8 mouse cellular contexts compared by ENCODE assay signal in genomic region chr9:21936692-21937570, GRCm38 (mm10). TPM values are rescaled to one million over a fixed set of nuclear protein-coding genes. Genes with fewer than 3 reads are reported as not detected.
DNase-seq lines count a peak whose midpoint lies in the region; ATAC-seq and TF ChIP-seq lines count a peak whose summit lies in the region.

TSS of gene Plppr2 (plus strand) at chr9:21937033.

- peak within 1 kb of the TSS; percentile 69 to 92 for H3K4me3 ChIP-seq in MEL (ENCODE audit: control insufficient read depth in 1 of 2, insufficient read depth in 1 of 2, low read depth in 2 of 2, low read length in 2 of 2)
- H3K4me3 ChIP-seq in cerebellum, adult 2 months (replicated peaks; ENCODE audit: insufficient read depth, low read depth, low read length), result peak within 1 kb of the TSS; percentile 80
- peak within 1 kb of the TSS; percentile 88 for H3K4me3 ChIP-seq in forebrain, embryonic 16.5 days (replicated peaks; ENCODE audit: low read length)
- peak within 1 kb of the TSS; percentile 81 for H3K4me3 ChIP-seq in neural tube, embryonic 14.5 days (ENCODE audit: low read depth, low read length)
- H3K4me3 ChIP-seq in testis, adult 2 months (ENCODE audit: control insufficient read depth, low read depth, low read length), result peak within 1 kb of the TSS; percentile 74

- H3K9ac ChIP-seq in MEL (ENCODE audit: control insufficient read depth, low read depth, low read length, poor library complexity, severe bottlenecking), result peak within 1 kb of the TSS; percentile 61
- H3K9ac ChIP-seq in forebrain, embryonic 16.5 days (replicated peaks; ENCODE audit: low read depth, low read length), result peak within 1 kb of the TSS; percentile 92
- peak within 1 kb of the TSS; percentile 78 for H3K9ac ChIP-seq in neural tube, embryonic 14.5 days (replicated peaks; ENCODE audit: low read depth, low read length)

- peak; percentile 100 for DNase-seq in MEL (ENCODE audit: low read depth, low spot score)
- DNase-seq in cerebellum, adult 2 months, result peak; percentile 99 to 100
- DNase-seq in heart, postnatal 36 days, result peak; percentile 89 to 90
- DNase-seq in layer of hippocampus, adult 18-20 months (ENCODE audit: low spot score in 2 of 2), result peak; percentile 97 to 98
- DNase-seq in lung, adult 18-20 months, result peak; percentile 96 to 98

- H3K4me2 ChIP-seq in forebrain, embryonic 16.5 days (ENCODE audit: low read length), result peak within 1 kb of the TSS; percentile 66
- peak within 1 kb of the TSS; percentile 60 for H3K4me2 ChIP-seq in neural tube, embryonic 14.5 days (ENCODE audit: low read depth, low read length)

- peak; percentile 90 for ATAC-seq in forebrain, embryonic 16.5 days
- ATAC-seq in neural tube, embryonic 14.5 days (ENCODE audit: low read depth), result peak; percentile 94

- H3K9me3 ChIP-seq in MEL (replicated peaks; ENCODE audit: insufficient read depth, low read length), result no peaks in the 10 kb centered on the region
- no peaks in the 10 kb centered on the region for H3K9me3 ChIP-seq in forebrain, embryonic 16.5 days (ENCODE audit: control insufficient read depth, low read length)
- no peaks in the 10 kb centered on the region for H3K9me3 ChIP-seq in neural tube, embryonic 14.5 days (ENCODE audit: control insufficient read depth, low read length)

- no peaks in the 10 kb centered on the region for H3K79me2 ChIP-seq in MEL (ENCODE audit: control insufficient read depth, insufficient read depth, low read length, poor library complexity)

- WGBS in cerebellum, adult 2 months, result under 1% methylated on average over 42 of the region's 43 CpGs
- WGBS in forebrain, embryonic 16.5 days, result 2% methylated on average over 42 of the region's 43 CpGs
- WGBS in neural tube, embryonic 14.5 days, result 2% methylated on average over 41 of the region's 43 CpGs

- no peaks in the 10 kb centered on the region for H3K27me3 ChIP-seq in MEL (ENCODE audit: control insufficient read depth in 1 of 2, insufficient read depth in 2 of 2, low read length in 2 of 2)
- H3K27me3 ChIP-seq in cerebellum, adult 2 months (ENCODE audit: control insufficient read depth, insufficient read depth, low read length), result no peaks in the 10 kb centered on the region
- H3K27me3 ChIP-seq in forebrain, embryonic 16.5 days (replicated peaks; ENCODE audit: control insufficient read depth, insufficient read depth, low read length), result no peaks in the 10 kb centered on the region
- no peaks in the 10 kb centered on the region for H3K27me3 ChIP-seq in neural tube, embryonic 14.5 days (ENCODE audit: control insufficient read depth, insufficient read depth, low read length)
- H3K27me3 ChIP-seq in testis, adult 2 months (ENCODE audit: control insufficient read depth, insufficient read depth, low read length), result no peaks in the 10 kb centered on the region

- no peak for TF ChIP-seq RAD21 in MEL (IDR thresholded peaks at IDR 0.05; ENCODE audit: low read depth, low read length)

- TF ChIP-seq CTCF in MEL (IDR thresholded peaks at IDR 0.05 in 2 of 3, conservative IDR thresholded peaks at IDR 0.05 in 1 of 3; ENCODE audit: control insufficient read depth in 1 of 3, insufficient read depth in 1 of 3, low read depth in 2 of 3, low read length in 3 of 3, poor library complexity in 1 of 3, severe bottlenecking in 1 of 3), result no peak
- no peak for TF ChIP-seq CTCF in cerebellum, adult 2 months (IDR thresholded peaks at IDR 0.05; ENCODE audit: borderline replicate concordance, insufficient read depth, low read depth, low read length)
- no peak for TF ChIP-seq CTCF in testis, adult 2 months (IDR thresholded peaks at IDR 0.05; ENCODE audit: control insufficient read depth, insufficient read depth, insufficient replicate concordance, low read depth, low read length)

- peaks cover 12 to 23% of the 10 kb centered on the region in 2 experiments for H3K4me1 ChIP-seq in MEL (ENCODE audit: control insufficient read depth in 1 of 2, insufficient read depth in 2 of 2, low read length in 2 of 2)
- H3K4me1 ChIP-seq in cerebellum, adult 2 months (ENCODE audit: control insufficient read depth, insufficient read depth, low read length), result peaks cover 25% of the 10 kb centered on the region
- H3K4me1 ChIP-seq in forebrain, embryonic 16.5 days (replicated peaks; ENCODE audit: control insufficient read depth, insufficient read depth, low read length), result peaks cover 17% of the 10 kb centered on the region
- H3K4me1 ChIP-seq in neural tube, embryonic 14.5 days (ENCODE audit: control insufficient read depth, insufficient read depth, low read length), result peaks cover 9% of the 10 kb centered on the region
- H3K4me1 ChIP-seq in testis, adult 2 months (ENCODE audit: control insufficient read depth, insufficient read depth, low read length), result peaks cover 18% of the 10 kb centered on the region

- peak; percentile 29 to 72; a peak in 2 of 4 replicates for TF ChIP-seq POLR2A in MEL (IDR thresholded peaks at IDR 0.05; ENCODE audit: control insufficient read depth in 1 of 2, insufficient read depth in 1 of 2, low read depth in 1 of 2, low read length in 2 of 2, poor library complexity in 1 of 2)
- TF ChIP-seq POLR2A in cerebellum, adult 2 months (IDR thresholded peaks at IDR 0.05; ENCODE audit: borderline replicate concordance, insufficient read depth, low read length), result peak; percentile 84
- no peak; the same call in 1 of the 2 replicates for TF ChIP-seq POLR2A in testis, adult 2 months (IDR thresholded peaks at IDR 0.05; ENCODE audit: control insufficient read depth, low read depth, low read length)

- H3K27ac ChIP-seq in MEL (ENCODE audit: control insufficient read depth, low read depth, low read length), result no peak within 1 kb of the TSS
- H3K27ac ChIP-seq in cerebellum, adult 2 months (ENCODE audit: insufficient read depth, low read length), result no peak within 1 kb of the TSS
- H3K27ac ChIP-seq in forebrain, embryonic 16.5 days (ENCODE audit: low read length), result peak within 1 kb of the TSS; percentile 87
- peak within 1 kb of the TSS; percentile 72 for H3K27ac ChIP-seq in neural tube, embryonic 14.5 days (ENCODE audit: low read depth, low read length)
- no peak within 1 kb of the TSS for H3K27ac ChIP-seq in testis, adult 2 months (ENCODE audit: control insufficient read depth, insufficient read depth, low read depth, low read length)

- TF ChIP-seq EP300 in MEL (IDR thresholded peaks at IDR 0.05; ENCODE audit: low read depth in 1 of 2, low read length in 2 of 2), result peak in 1 of 2 experiments; percentile 19; a peak in 1 of 4 replicates

- peaks cover 0 to 17% of the 10 kb centered on the region in 2 experiments; a peak in 2 of 4 replicates for H3K36me3 ChIP-seq in MEL (ENCODE audit: control insufficient read depth in 1 of 2, insufficient read depth in 2 of 2, low read length in 2 of 2)
- H3K36me3 ChIP-seq in forebrain, embryonic 16.5 days (ENCODE audit: control insufficient read depth, insufficient read depth), result peaks cover 7% of the 10 kb centered on the region; the same call in 1 of the 2 replicates
- peaks cover 6% of the 10 kb centered on the region; the same call in 1 of the 2 replicates for H3K36me3 ChIP-seq in neural tube, embryonic 14.5 days (ENCODE audit: control insufficient read depth, insufficient read depth, low read length)
- H3K36me3 ChIP-seq in testis, adult 2 months (ENCODE audit: control insufficient read depth, insufficient read depth, low read length), result no peaks in the 10 kb centered on the region

- intact Hi-C loops in heart, postnatal 36 days (cut with DNase I), result no loop called here

TF ChIP-seq in MEL, 35 proteins besides CTCF, POLR2A, EP300 and RAD21 (continues in another document):
- TF ChIP-seq MXI1 (IDR thresholded peaks at IDR 0.05; ENCODE audit: low read depth, low read length) (no peak), MAX (IDR thresholded peaks at IDR 0.05; ENCODE audit: low read length) (0 out of 2 replicates have a peak, but pooled peaks have one; percentile 31), MAFK (IDR thresholded peaks at IDR 0.05; ENCODE audit: borderline replicate concordance, low read depth, low read length) (no peak), GABPA (IDR thresholded peaks at IDR 0.05; ENCODE audit: low read depth, low read length) (no peak), CHD2 (IDR thresholded peaks at IDR 0.05; ENCODE audit: low read length) (no peak), ELF1 (IDR thresholded peaks at IDR 0.05; ENCODE audit: low read depth, low read length) (0 out of 2 replicates have a peak, but pooled peaks have one; percentile 46), USF1 (IDR thresholded peaks at IDR 0.05; ENCODE audit: low read depth, low read length) (peak; percentile 45; the same call in 1 of the 2 replicates), TBP (IDR thresholded peaks at IDR 0.05; ENCODE audit: low read depth, low read length) (peak; percentile 68; the same call in 1 of the 2 replicates), UBTF (IDR thresholded peaks at IDR 0.05; ENCODE audit: borderline replicate concordance, insufficient read depth, low read depth, low read length) (no peak), ZKSCAN1 (IDR thresholded peaks at IDR 0.05; ENCODE audit: low read depth, low read length) (no peak), GATA1 (IDR thresholded peaks at IDR 0.05; ENCODE audit: low read depth, low read length) (peak; percentile 59), MAZ (IDR thresholded peaks at IDR 0.05; ENCODE audit: low read depth, low read length) (peak; percentile 41; the same call in 1 of the 2 replicates), E2F4 (IDR thresholded peaks at IDR 0.05; ENCODE audit: borderline replicate concordance, low read depth, low read length) (no peak), CHD1 (IDR thresholded peaks at IDR 0.05; ENCODE audit: low read depth, low read length) (no peak), JUND (IDR thresholded peaks at IDR 0.05; ENCODE audit: low read depth, low read length) (no peak), HCFC1 (IDR thresholded peaks at IDR 0.05; ENCODE audit: low read depth, low read length) (0 out of 2 replicates have a peak, but pooled peaks have one; percentile 25), TCF12 (IDR thresholded peaks at IDR 0.05; ENCODE audit: low read depth, low read length) (peak; percentile 25; the same call in 1 of the 2 replicates), NRF1 (IDR thresholded peaks at IDR 0.05; ENCODE audit: insufficient read depth, low read depth, low read length, poor library complexity, severe bottlenecking) (peak; percentile 87), SIN3A (IDR thresholded peaks at IDR 0.05; ENCODE audit: low read length) (peak; percentile 12), MYB (IDR thresholded peaks at IDR 0.05; ENCODE audit: low read depth, low read length) (no peak)

RNA-seq across cellular contexts. Expression of gene Plppr2, which starts in this region (rescaled TPM):
- total RNA-seq in MEL (2012; rRNA removed), result 1.3 and 1.4 TPM in 2 replicates
- polyA plus RNA-seq in MEL (2012; ENCODE audit: insufficient read depth in 1 of 2, insufficient read length in 2 of 2, low read depth in 1 of 2, low replicate concordance in 2 of 2, missing spikeins in 1 of 2), result 10 to 100 TPM in 1 of 2 experiments, not detected in 1; 13.9 TPM
- 97.5 and 106 TPM in 2 replicates for polyA plus RNA-seq in cerebellum, adult 2 months (2012; rRNA removed)
- polyA plus RNA-seq in forebrain, embryonic 16.5 days (2015; fragmentation: Nextera tagmentation; extraction: Ambion mirVana), result 74.1 and 89.9 TPM in 2 replicates
- total RNA-seq in heart, postnatal 36 days (2021), result 1 to 10 TPM; 1.7 to 2.7 TPM
- 100 to 1,000 TPM; 273 to 278 TPM for total RNA-seq in layer of hippocampus, adult 18-20 months (2021)
- 83.5 and 89.6 TPM in 2 replicates for polyA plus RNA-seq in neural tube, embryonic 14.5 days (2014; fragmentation: Nextera tagmentation; extraction: Ambion mirVana)
- polyA plus RNA-seq in testis, adult 2 months (2012; rRNA removed), result 33.3 and 39.3 TPM in 2 replicates

Comparison
In these comparisons a context has a peak if more than half of its experiments do, and no peak if none do; other contexts are left out.
1. RNA of gene Plppr2 (total RNA-seq): 273 to 278 TPM in layer of hippocampus, adult 18-20 months; 1.7 to 2.7 TPM in heart, postnatal 36 days and 1.3 to 1.4 TPM in MEL; every median in the first group is over 10 times any median in the second.
2. H3K27ac ChIP-seq: peak in forebrain, embryonic 16.5 days (single experiment) and neural tube, embryonic 14.5 days (single experiment); none in MEL (single experiment), cerebellum, adult 2 months (single experiment) and testis, adult 2 months (single experiment).
3. Peak in every context shown above with its lines, with median percentiles within 50 percentile points of each other: DNase-seq, H3K4me3 ChIP-seq and H3K9ac ChIP-seq.